Mouse (Mus musculus) heart, embryonic 11.5 days (tissue): ENCODE measurements at regions not wholly inside any gene's neighbourhood (a gene's known extent, or its start where the extent isn't known, plus 50 kb on each side); places are given as distances from the start of the nearest gene placed in this dataset.

ENCODE experiments used
- ATAC-seq: fragments of 200-750 bp; cut with Nextera tagmentation; replicated peaks from 2 replicates; pipeline ENCODE4 v1.8.0; 2017; ENCODE audit warnings: moderate library complexity; ENCODE audit not compliant: insufficient number of reproducible peaks, low FRiP score, low TSS enrichment
- H3K27ac ChIP-seq: fragments of 300-500 bp; sonication (generic); 2 replicates; pipeline ENCODE4 v1.5.1; 2014; ENCODE audit warnings: mild to moderate bottlenecking, low read depth, low read length
- H3K27me3 ChIP-seq: fragments of 300-500 bp; sonication (generic); 2 replicates; pipeline ENCODE4 v1.6.1; 2014; ENCODE audit warnings: mild to moderate bottlenecking, low read length, mixed read lengths; ENCODE audit not compliant: control insufficient read depth, insufficient read depth
- H3K36me3 ChIP-seq: fragments of 300-500 bp; sonication (generic); 2 replicates; pipeline ENCODE4 v1.6.1; 2014; ENCODE audit warnings: mild to moderate bottlenecking, low read length, moderate library complexity, mixed read lengths; ENCODE audit not compliant: control insufficient read depth, insufficient read depth
- H3K4me1 ChIP-seq: fragments of 300-500 bp; sonication (generic); 2 replicates; pipeline ENCODE4 v1.6.1; 2014; ENCODE audit warnings: low read length; ENCODE audit not compliant: control insufficient read depth, insufficient read depth
- H3K4me2 ChIP-seq: fragments of 300-500 bp; sonication (generic); 2 replicates; pipeline ENCODE4 v1.6.1; 2014; ENCODE audit warnings: mild to moderate bottlenecking, moderate library complexity
- H3K4me3 ChIP-seq: fragments of 300-500 bp; sonication (generic); 2 replicates; pipeline ENCODE4 v1.5.1; 2014; ENCODE audit warnings: low read depth, low read length
- H3K9ac ChIP-seq: fragments of 300-500 bp; sonication (generic); 2 replicates; pipeline ENCODE4 v1.6.1; 2014; ENCODE audit warnings: mild to moderate bottlenecking, low read depth, low read length, moderate library complexity
- H3K9me3 ChIP-seq: fragments of 300-500 bp; sonication (generic); replicated peaks from 2 replicates; pipeline ENCODE4 v1.6.1; 2016; ENCODE audit warnings: low read length; ENCODE audit not compliant: control insufficient read depth
- WGBS: fragments of 180-500 bp; shearing (Covaris S2); extraction: QIAGEN DNeasy Blood & Tissue Kit; methylation state at CpG from one replicate; pipeline ENCODE4 v1.1.7; 2014; ENCODE audit not compliant: insufficient replicate concordance; 5-methylcytosine and 5-hydroxymethylcytosine counted together

GRCm38 (mm10) chr1:177557856-177558255, 115.7 kb downstream of the Zbtb18 start:
- peaks cover 4% of the 10 kb centered on the region for H3K4me1 ChIP-seq
- H3K9me3 ChIP-seq: no peaks in the 10 kb centered on the region
- no peak overlapping the region for H3K4me2 ChIP-seq
- H3K4me3 ChIP-seq: no peak overlapping the region
- no peak for ATAC-seq
- WGBS: 63% methylated on average over 4 of the region's 4 CpGs
- H3K36me3 ChIP-seq: no peaks in the 10 kb centered on the region
- no peak overlapping the region for H3K27ac ChIP-seq
- no peak overlapping the region for H3K9ac ChIP-seq
- no peaks in the 10 kb centered on the region for H3K27me3 ChIP-seq

- Histone ChIP-seq H3K36me3 (no peaks in the 10 kb centered on the region), H3K4me2 (no peak overlapping the region), H3K27me3 (no peaks in the 10 kb centered on the region), H3K9ac (no peak overlapping the region), H3K4me1 (no peaks in the 10 kb centered on the region), H3K9me3 (no peaks in the 10 kb centered on the region), H3K4me3 (no peak overlapping the region), H3K27ac (no peak overlapping the region)
- ATAC-seq: no peak
- 73% methylated on average over 17 of the region's 17 CpGs for WGBS
Observed at GRCm38 (mm10) chr1:177561716-177562588, 119.8 kb downstream of the Zbtb18 start.

GRCm38 (mm10) chr1:177562589-177562912, 120.4 kb downstream of the Zbtb18 start:
- Histone ChIP-seq H3K4me2 (no peak overlapping the region), H3K27ac (no peak overlapping the region), H3K9me3 (no peaks in the 10 kb centered on the region), H3K27me3 (no peaks in the 10 kb centered on the region), H3K4me3 (no peak overlapping the region), H3K36me3 (no peaks in the 10 kb centered on the region), H3K4me1 (no peaks in the 10 kb centered on the region), H3K9ac (no peak overlapping the region)
- WGBS: 76% methylated on average over 5 of the region's 5 CpGs
- no peak for ATAC-seq

- Histone ChIP-seq H3K36me3 (no peaks in the 10 kb centered on the region), H3K9ac (no peak overlapping the region), H3K4me2 (no peak overlapping the region), H3K4me1 (no peaks in the 10 kb centered on the region), H3K27me3 (no peaks in the 10 kb centered on the region), H3K27ac (no peak overlapping the region), H3K4me3 (no peak overlapping the region), H3K9me3 (no peaks in the 10 kb centered on the region)
- 85% methylated on average over 3 of the region's 3 CpGs for WGBS
- ATAC-seq: no peak
Observed at GRCm38 (mm10) chr1:177565678-177566077, 123.5 kb downstream of the Zbtb18 start.

- Histone ChIP-seq H3K9me3 (no peaks in the 10 kb centered on the region), H3K4me2 (no peak overlapping the region), H3K27me3 (no peaks in the 10 kb centered on the region), H3K4me1 (no peaks in the 10 kb centered on the region), H3K36me3 (no peaks in the 10 kb centered on the region), H3K27ac (no peak overlapping the region), H3K4me3 (no peak overlapping the region), H3K9ac (no peak overlapping the region)
- WGBS: 62% methylated on average over 9 of the region's 9 CpGs
- ATAC-seq: no peak
Observed at GRCm38 (mm10) chr1:177568056-177568816, 126.1 kb downstream of the Zbtb18 start.

GRCm38 (mm10) chr1:177569572-177569971, 127.4 kb downstream of the Zbtb18 start:
- ATAC-seq: no peak
- H3K36me3 ChIP-seq: no peaks in the 10 kb centered on the region
- H3K27me3 ChIP-seq: no peaks in the 10 kb centered on the region
- H3K27ac ChIP-seq: no peak overlapping the region
- H3K4me3 ChIP-seq: no peak overlapping the region
- H3K4me2 ChIP-seq: no peak overlapping the region
- WGBS: 78% methylated on average over 6 of the region's 6 CpGs
- H3K9me3 ChIP-seq: no peaks in the 10 kb centered on the region
- H3K4me1 ChIP-seq: no peaks in the 10 kb centered on the region
- no peak overlapping the region for H3K9ac ChIP-seq

GRCm38 (mm10) chr1:177573017-177573725, 131.0 kb downstream of the Zbtb18 start:
- H3K4me2 ChIP-seq: no peak overlapping the region
- no peak for ATAC-seq
- H3K36me3 ChIP-seq: no peaks in the 10 kb centered on the region
- H3K9ac ChIP-seq: no peak overlapping the region
- no peak overlapping the region for H3K4me3 ChIP-seq
- whole genome bisulfite sequencing: 79% methylated on average over 17 of the region's 17 CpGs
- no peaks in the 10 kb centered on the region for H3K27me3 ChIP-seq
- no peak overlapping the region for H3K27ac ChIP-seq
- no peaks in the 10 kb centered on the region for H3K4me1 ChIP-seq
- no peaks in the 10 kb centered on the region for H3K9me3 ChIP-seq

DNA sequence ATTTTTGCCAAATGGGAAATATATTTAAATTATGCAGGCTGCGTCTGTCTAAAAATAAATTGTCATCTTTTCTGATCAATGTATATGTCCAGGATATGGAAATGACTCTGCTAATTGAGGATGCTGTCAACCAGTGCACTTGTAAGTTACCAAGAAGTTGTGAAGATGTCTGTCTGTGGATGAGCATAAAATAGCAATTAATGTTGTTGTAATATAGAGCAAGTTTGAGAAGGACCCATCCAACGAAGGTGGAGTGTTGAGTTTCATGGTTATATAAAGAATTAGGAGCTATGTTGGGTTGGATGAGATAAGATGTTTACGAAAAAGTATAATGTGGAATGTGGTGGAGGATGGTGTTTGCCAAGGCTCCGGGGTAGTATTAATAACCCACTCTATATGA, 131.6 kb downstream of the Zbtb18 start:
- H3K9me3 ChIP-seq: no peaks in the 10 kb centered on the region
- no peak for ATAC-seq
- 82% methylated on average over 4 of the region's 4 CpGs for WGBS
- H3K4me3 ChIP-seq: no peak overlapping the region
- no peaks in the 10 kb centered on the region for H3K27me3 ChIP-seq
- no peaks in the 10 kb centered on the region for H3K4me1 ChIP-seq
- H3K27ac ChIP-seq: no peak overlapping the region
- no peaks in the 10 kb centered on the region for H3K36me3 ChIP-seq
- no peak overlapping the region for H3K4me2 ChIP-seq
- H3K9ac ChIP-seq: no peak overlapping the region
